Mouse (Mus musculus) kidney, postnatal 0 days (tissue): ENCODE data around the gene Rubcnl. TPM values are rescaled to one million over a fixed set of nuclear protein-coding genes. Genes with fewer than 3 reads are reported as not detected.

Source experiments
- ATAC-seq: fragments of 200-750 bp; cut with Nextera tagmentation; replicated peaks from 2 replicates; pipeline ENCODE4 v1.8.0; 2017; ENCODE audit warnings: low read depth, moderate number of reproducible peaks, moderate TSS enrichment, moderate library complexity; ENCODE audit not compliant: low FRiP score
- DNase-seq: peaks from one replicate; pipeline ENCODE4 v3.0.0-alpha.2; 2016; ENCODE audit warnings: low spot score
- H3K27ac ChIP-seq: fragments of 300-500 bp; sonication (generic); 2 replicates; pipeline ENCODE4 v1.5.1; 2014; ENCODE audit warnings: mild to moderate bottlenecking
- H3K27me3 ChIP-seq: fragments of 300-500 bp; sonication (generic); 2 replicates; pipeline ENCODE4 v1.6.1; 2014; ENCODE audit warnings: low read length, mixed read lengths; ENCODE audit not compliant: insufficient read depth
- H3K36me3 ChIP-seq: fragments of 300-500 bp; sonication (generic); 2 replicates; pipeline ENCODE4 v1.6.1; 2014; ENCODE audit warnings: low read length, mixed read lengths; ENCODE audit not compliant: insufficient read depth
- H3K4me1 ChIP-seq: fragments of 300-500 bp; sonication (generic); replicated peaks from 2 replicates; pipeline ENCODE4 v1.6.1; 2014; ENCODE audit warnings: antibody characterized with exemption, low read length, mixed read lengths; ENCODE audit not compliant: insufficient read depth
- H3K4me2 ChIP-seq: fragments of 300-500 bp; sonication (generic); 2 replicates; pipeline ENCODE4 v1.6.1; 2014; ENCODE audit warnings: mild to moderate bottlenecking, low read length, moderate library complexity, mixed read lengths
- H3K4me3 ChIP-seq: fragments of 300-500 bp; sonication (generic); replicated peaks from 2 replicates; pipeline ENCODE4 v1.5.1; 2014; ENCODE audit warnings: low read depth, low read length
- H3K9ac ChIP-seq: fragments of 300-500 bp; sonication (generic); 2 replicates; pipeline ENCODE4 v1.6.1; 2014; ENCODE audit warnings: low read depth, low read length
- H3K9me3 ChIP-seq: fragments of 300-500 bp; sonication (generic); replicated peaks from 2 replicates; pipeline ENCODE4 v1.6.1; 2016; ENCODE audit warnings: low read length, inconsistent platforms, mixed read lengths
- CTCF ChIP-seq: IDR thresholded peaks from 2 replicates; pipeline ENCODE4 v1.5.1; 2016; ENCODE audit warnings: antibody characterized with exemption, low read depth, mild to moderate bottlenecking, moderate library complexity
- WGBS: fragments of 180-500 bp; shearing (Covaris S2); extraction: QIAGEN DNeasy Blood & Tissue Kit; methylation state at CpG from one replicate; pipeline ENCODE4 v1.1.7; 2014; 5-methylcytosine and 5-hydroxymethylcytosine counted together
- polyA plus RNA-seq: library from polyadenylated mRNA; unstranded; fragments of >200 nt; fragmentation: Nextera tagmentation; extraction: Ambion mirVana; gene quantifications from 2 replicates; pipeline ENCODE4 v1.2.1, GENCODE M21; 2015

Rubcnl gene
- polyA plus RNA-seq, 1 experiment from 2014 or later: 0.22 TPM

DNA sequence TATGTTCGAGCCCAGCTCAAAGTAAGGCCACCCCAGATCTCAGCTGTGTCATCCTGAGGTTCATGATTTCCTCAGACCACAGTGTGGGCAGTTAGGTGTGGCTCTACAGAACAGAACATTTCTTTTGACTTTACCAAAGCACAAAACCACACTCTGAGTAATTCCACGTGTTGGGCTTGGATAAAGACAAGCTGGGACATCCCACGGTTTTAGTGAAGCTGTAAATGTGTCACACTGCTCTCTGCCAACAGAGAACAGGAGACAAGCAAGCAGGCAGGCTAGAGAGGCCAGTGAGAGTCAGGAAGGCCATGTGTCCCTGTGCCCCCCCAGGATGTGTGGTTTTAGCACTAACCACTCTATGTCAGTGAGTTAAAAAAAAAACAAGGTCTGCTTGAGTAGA, 19.3 kb upstream of the Rubcnl start:
- TF ChIP-seq CTCF: no peak
- Histone ChIP-seq H3K4me3 (no peak overlapping the region), H3K9ac (no peak overlapping the region), H3K27me3 (no peaks in the 10 kb centered on the region), H3K4me2 (no peak overlapping the region), H3K4me1 (no peaks in the 10 kb centered on the region), H3K9me3 (no peaks in the 10 kb centered on the region), H3K27ac (no peak overlapping the region), H3K36me3 (no peaks in the 10 kb centered on the region)
- WGBS: 32% methylated on average over 3 of the region's 3 CpGs
- ATAC-seq: no peak
- no peak for DNase-seq

GRCm38 (mm10) chr14:74997041-74997440, 18.8 kb upstream of the Rubcnl start:
- WGBS: 93% methylated on average over 2 of the region's 2 CpGs
- Histone ChIP-seq H3K9me3 (no peaks in the 10 kb centered on the region), H3K27ac (no peak overlapping the region), H3K27me3 (no peaks in the 10 kb centered on the region), H3K4me1 (no peaks in the 10 kb centered on the region), H3K4me2 (no peak overlapping the region), H3K9ac (no peak overlapping the region), H3K36me3 (no peaks in the 10 kb centered on the region), H3K4me3 (no peak overlapping the region)
- ATAC-seq: no peak
- TF ChIP-seq CTCF: no peak
- no peak for DNase-seq

DNA sequence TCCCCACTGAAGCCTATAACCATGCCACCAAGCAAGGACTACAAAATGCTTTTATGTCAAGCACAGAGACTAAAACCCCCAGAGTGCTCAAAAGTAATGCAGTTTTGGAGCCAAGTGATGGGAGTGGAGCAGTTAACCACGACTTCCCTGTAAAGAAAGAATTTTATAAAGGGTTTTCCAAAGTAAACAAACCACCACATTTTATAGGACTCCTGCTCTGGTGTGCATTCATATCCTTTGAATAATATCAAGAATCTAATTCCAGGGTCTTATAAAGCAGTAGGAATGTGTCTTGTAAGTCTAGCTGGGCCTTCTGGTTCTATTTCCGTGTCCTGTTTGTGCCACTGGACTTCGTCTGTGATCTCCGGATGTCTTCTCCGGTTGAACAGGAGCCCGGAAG, 14.5 kb upstream of the Rubcnl start:
- no peak overlapping the region for H3K9ac ChIP-seq
- 73% methylated on average over 6 of the region's 6 CpGs for WGBS
- no peak overlapping the region for H3K27ac ChIP-seq
- H3K4me3 ChIP-seq: no peak overlapping the region
- no peaks in the 10 kb centered on the region for H3K9me3 ChIP-seq
- H3K36me3 ChIP-seq: no peaks in the 10 kb centered on the region
- no peak for TF ChIP-seq CTCF
- H3K27me3 ChIP-seq: no peaks in the 10 kb centered on the region
- no peak for DNase-seq
- no peak overlapping the region for H3K4me2 ChIP-seq
- no peaks in the 10 kb centered on the region for H3K4me1 ChIP-seq
- no peak for ATAC-seq

- DNase-seq: no peak
These were observed 12.5 kb upstream of the Rubcnl start for GRCm38 (mm10) chr14:75003356-75003755.

GRCm38 (mm10) chr14:75005478-75006199, 10.2 kb upstream of the Rubcnl start:
- TF ChIP-seq CTCF: no peak
- DNase-seq (no peak), ATAC-seq (no peak)
- no peak overlapping the region for H3K4me3 ChIP-seq
- H3K36me3 ChIP-seq: no peaks in the 10 kb centered on the region
- H3K4me1 ChIP-seq: no peaks in the 10 kb centered on the region
- H3K9ac ChIP-seq: no peak overlapping the region
- H3K27me3 ChIP-seq: no peaks in the 10 kb centered on the region
- H3K4me2 ChIP-seq: no peak overlapping the region
- 77% methylated on average over 2 of the region's 2 CpGs for WGBS
- H3K27ac ChIP-seq: no peak overlapping the region
- no peaks in the 10 kb centered on the region for H3K9me3 ChIP-seq

More at GRCm38 (mm10) chr14:75003356-75003755, 12.5 kb upstream of the Rubcnl start:
- H3K27ac ChIP-seq: no peak overlapping the region
- H3K9ac ChIP-seq: no peak overlapping the region
- 38% methylated on average over 3 of the region's 3 CpGs for WGBS
- H3K4me3 ChIP-seq: no peak overlapping the region
- no peaks in the 10 kb centered on the region for H3K36me3 ChIP-seq
- ATAC-seq: no peak
- no peaks in the 10 kb centered on the region for H3K27me3 ChIP-seq
- no peak overlapping the region for H3K4me2 ChIP-seq
- TF ChIP-seq CTCF: no peak
- no peaks in the 10 kb centered on the region for H3K4me1 ChIP-seq
- H3K9me3 ChIP-seq: no peaks in the 10 kb centered on the region

- WGBS: 20% methylated on average over 4 of the region's 4 CpGs
- ATAC-seq (no peak), DNase-seq (no peak)
- Histone ChIP-seq H3K27me3 (no peaks in the 10 kb centered on the region), H3K4me1 (no peaks in the 10 kb centered on the region), H3K27ac (no peak overlapping the region), H3K9ac (no peak overlapping the region), H3K9me3 (no peaks in the 10 kb centered on the region), H3K4me2 (no peak overlapping the region), H3K4me3 (no peak overlapping the region), H3K36me3 (no peaks in the 10 kb centered on the region)
- no peak for TF ChIP-seq CTCF
These were observed 5.5 kb upstream of the Rubcnl start for GRCm38 (mm10) chr14:75010346-75010745.
